Mouse (Mus musculus) urinary bladder, postnatal 10 days (tissue): ENCODE results near the gene Zc3h4.

Experiments
- DNase-seq: peaks from one replicate; pipeline ENCODE4 v3.0.0; 2022; ENCODE audit warnings: low spot score

Gene Zc3h4

DNA sequence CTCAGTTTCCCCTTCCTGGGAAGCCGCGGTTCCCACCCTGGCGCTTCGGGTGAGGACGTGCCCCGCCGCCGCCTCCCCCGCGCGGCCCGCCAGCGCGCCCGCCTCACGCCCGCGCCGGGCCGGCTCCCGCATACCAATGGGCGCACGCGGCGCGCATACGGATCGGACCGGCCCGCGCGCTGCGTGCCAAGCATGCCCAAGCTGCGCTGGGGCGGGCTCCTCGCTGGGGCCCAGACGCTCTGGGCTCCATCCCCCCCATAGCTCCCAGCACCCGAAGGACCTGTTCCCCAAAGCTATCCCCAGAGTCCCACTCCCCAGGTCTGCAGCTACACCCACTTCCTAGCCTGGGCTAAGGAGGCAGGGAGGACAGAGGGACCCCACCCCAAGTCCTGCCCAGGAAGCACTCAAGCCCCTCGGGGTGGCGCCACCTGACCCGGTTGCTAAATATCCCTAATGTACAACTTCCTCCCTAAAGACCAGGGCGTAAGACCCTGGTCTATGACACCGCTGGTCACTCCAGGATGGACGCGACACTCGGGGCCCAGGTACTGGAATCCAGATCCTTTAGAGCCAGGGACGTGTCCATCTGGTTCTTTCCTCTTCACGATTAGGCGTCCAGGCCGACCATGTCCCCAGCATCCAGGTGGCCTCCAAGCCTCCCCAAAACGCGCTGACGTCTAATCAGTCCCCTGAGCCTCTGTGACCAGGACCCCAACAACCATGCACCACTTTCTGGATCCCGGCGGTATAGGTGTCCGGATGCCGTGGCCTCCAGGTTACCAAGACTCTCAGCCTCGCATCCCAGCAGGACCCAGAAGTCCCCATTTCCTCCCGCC lies 75.3 kb downstream of the Zc3h4 start:
- no peak for DNase-seq

- DNase-seq: no peak
Measured at GRCm38 (mm10) chr7:16476600-16476989, 75.9 kb downstream of the Zc3h4 start.

- no peak for DNase-seq
Measured at GRCm38 (mm10) chr7:16477628-16478027, 76.9 kb downstream of the Zc3h4 start, which contains the start of gene Npas1. TSS of gene Npas1 (minus strand) at chr7:16477728.
